Mouse (Mus musculus) layer of hippocampus, adult 8-10 months (tissue): ENCODE results near the gene Noc2l. TPM values are rescaled to one million over a fixed set of nuclear protein-coding genes. Genes with fewer than 3 reads are reported as not detected.

Source experiments
- microRNA-seq, 2 experiments: library from miRNA; unstranded; fragments of <30 nt; microRNA quantifications; one replicate each; pipeline ENCODE4 v1.2.0; 2022
- total RNA-seq, 4 experiments: library from RNA; stranded (reverse); gene quantifications; 2 replicates each; pipeline ENCODE4 v1.2.4; 2022

Gene Noc2l
- total RNA-seq, 4 experiments from 2014 or later, result 64.1 to 72.4 (median 68.0) TPM

Small RNA genes within 50 kb of the gene (microRNA-seq; reads per million reads assigned to microRNA genes)
- 5.4 to 7.1 reads per million in 2 experiments for gene Mir7658

Other genes starting within 250 kb of the Noc2l start
- gene B3galt6, start 243.4 kb upstream of the Noc2l start, total RNA-seq, result 10 to 100 TPM in 1 of 4 experiments, 1 to 10 TPM in 3; 9.2 to 11.3 (median 9.7) TPM
- 100 to 1,000 TPM; 202 to 230 (median 217) TPM for gene Sdf4, start 243.1 kb upstream of the Noc2l start, total RNA-seq
- 1 to 10 TPM; 1.1 to 3.5 (median 2.0) TPM for gene Tnfrsf4, start 222.2 kb upstream of the Noc2l start, total RNA-seq
- gene Tnfrsf18, start 209.8 kb upstream of the Noc2l start, total RNA-seq, result not detected
- under 1 TPM in 3 of 4 experiments, not detected in 1; 0.27 to 0.80 (median 0.45) TPM for gene Ttll10, start 176.6 kb upstream of the Noc2l start, total RNA-seq
- 10 to 100 TPM; 28.2 to 49.7 (median 35.9) TPM for gene 9430015G10Rik, start 126.0 kb upstream of the Noc2l start, total RNA-seq
- 1 to 10 TPM in 2 of 4 experiments, under 1 TPM in 2; 0.49 to 2.0 (median 0.81) TPM for gene Rnf223, start 105.5 kb upstream of the Noc2l start, total RNA-seq
- 100 to 1,000 TPM; 125 to 145 (median 144) TPM for gene Agrn, start 38.5 kb upstream of the Noc2l start, total RNA-seq
- gene Isg15, start 35.2 kb upstream of the Noc2l start, total RNA-seq, result 1 to 10 TPM in 3 of 4 experiments, under 1 TPM in 1; 0.87 to 2.6 (median 1.7) TPM
- gene AW011738, start 32.7 kb upstream of the Noc2l start, total RNA-seq, result 1 to 10 TPM; 5.9 to 7.3 (median 6.3) TPM
- gene Perm1, start 20.1 kb upstream of the Noc2l start, total RNA-seq, result under 1 TPM; 0.32 to 0.45 (median 0.38) TPM
- gene Plekhn1, start 1.2 kb upstream of the Noc2l start, total RNA-seq, result 10 to 100 TPM; 38.2 to 52.2 (median 46.4) TPM
- 1 to 10 TPM; 5.1 to 7.9 (median 6.0) TPM for gene Samd11, start 19.6 kb downstream of the Noc2l start, total RNA-seq
- not detected for gene Vmn2r-ps159, start 95.1 kb downstream of the Noc2l start, total RNA-seq